Mouse (Mus musculus): ENCODE data around the gene Prg2. TPM values are rescaled to one million over a fixed set of nuclear protein-coding genes. Genes with fewer than 3 reads are reported as not detected.

Prg2 gene
- total and polyA plus RNA-seq, 2 experiments from 2014 or later = not detected

DNA sequence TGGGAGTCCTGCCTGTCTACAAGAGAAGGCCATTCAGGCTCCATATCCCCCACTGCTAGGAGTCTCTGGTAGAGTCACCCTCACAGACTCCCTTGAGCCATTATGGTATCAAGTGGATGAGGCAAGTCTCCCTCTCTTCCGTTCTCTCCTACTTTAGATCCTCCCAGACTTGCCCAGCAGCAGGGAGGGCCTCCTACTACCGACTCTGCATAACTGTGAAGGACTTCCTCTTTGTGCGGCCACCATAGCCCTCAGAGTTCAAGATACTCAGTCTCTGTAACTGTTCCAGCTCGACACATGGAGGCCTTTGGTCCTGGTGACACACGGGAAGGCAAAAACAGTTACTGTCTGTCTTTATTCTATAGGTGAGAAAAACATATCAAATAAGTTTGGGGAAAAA lies 47.0 kb downstream of the Prg2 start:
- H3K4me3 ChIP-seq (ENCODE audit: low read depth, low read length) = no peak overlapping the region
- no peaks in the 10 kb centered on the region for H3K27me3 ChIP-seq (ENCODE audit: insufficient read depth, low read length)

DNA sequence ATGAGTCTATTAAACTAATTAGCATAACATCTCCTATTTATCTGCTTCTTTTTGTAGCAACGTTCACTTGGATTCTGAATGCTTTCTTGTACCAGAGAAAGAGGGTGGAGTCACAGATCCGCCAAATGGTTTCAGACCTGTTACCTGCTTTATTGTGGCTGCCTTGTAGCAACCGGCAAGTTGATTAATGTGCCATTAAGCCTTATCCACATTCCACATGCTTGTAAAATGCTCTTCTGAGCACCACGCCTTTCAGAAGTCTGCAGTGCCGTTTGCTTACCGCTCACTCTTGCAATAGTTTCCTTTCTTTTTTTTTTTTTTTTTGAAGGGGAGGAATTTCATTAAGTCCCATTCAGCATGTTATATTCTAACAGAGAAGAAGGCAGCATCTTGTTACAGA lies 49.6 kb downstream of the Prg2 start:
- 49% methylated on average over 6 of the region's 6 CpGs for WGBS

More for the DNA sequence above, 47.0 kb downstream of the Prg2 start:
- Histone ChIP-seq H3K27ac (ENCODE audit: low read depth, low read length) (no peak overlapping the region), H3K4me2 (ENCODE audit: low read depth) (no peak overlapping the region), H3K36me3 (ENCODE audit: insufficient read depth) (no peaks in the 10 kb centered on the region), H3K4me1 (ENCODE audit: insufficient read depth) (no peaks in the 10 kb centered on the region), H3K9me3 (ENCODE audit: low read length) (no peaks in the 10 kb centered on the region), H3K9ac (no peak overlapping the region)
- TF ChIP-seq CTCF (IDR thresholded peaks at IDR 0.05; ENCODE audit: low read depth) = no peak
- 77% methylated on average over 5 of the region's 5 CpGs for WGBS
- ATAC-seq = no peak
- DNase-seq = no peak

DNA sequence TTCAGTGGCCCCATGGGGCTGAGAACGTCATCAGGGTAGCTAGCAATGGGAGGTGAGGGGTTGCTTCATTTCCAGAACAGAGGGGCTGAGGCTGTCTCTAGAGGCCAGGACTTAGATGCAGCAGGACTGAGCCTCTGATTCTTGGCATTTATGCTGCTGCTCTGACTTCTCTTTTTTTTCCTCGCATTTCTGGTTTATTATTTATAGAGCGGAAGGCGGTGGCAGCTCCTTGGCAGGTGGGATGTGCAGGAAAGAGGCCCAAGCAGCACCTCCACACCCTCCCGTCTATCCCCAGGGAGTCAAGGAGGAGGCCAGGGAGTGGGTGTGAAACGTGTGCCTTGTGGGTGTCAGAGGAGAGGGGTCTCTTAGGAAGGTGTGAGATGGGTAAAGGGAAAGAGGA lies 50.7 kb downstream of the Prg2 start:
- H3K27ac ChIP-seq (ENCODE audit: low read depth, low read length) = no peak overlapping the region
- ATAC-seq (no peak), DNase-seq (no peak)
- no peaks in the 10 kb centered on the region for H3K9me3 ChIP-seq (ENCODE audit: low read length)
- WGBS = 69% methylated on average over 6 of the region's 6 CpGs
- H3K4me2 ChIP-seq (ENCODE audit: low read depth) = no peak overlapping the region
- H3K4me1 ChIP-seq (ENCODE audit: insufficient read depth) = no peaks in the 10 kb centered on the region
- no peak for TF ChIP-seq CTCF (IDR thresholded peaks at IDR 0.05; ENCODE audit: low read depth)
- H3K4me3 ChIP-seq (ENCODE audit: low read depth, low read length) = no peak overlapping the region
- no peaks in the 10 kb centered on the region for H3K36me3 ChIP-seq (ENCODE audit: insufficient read depth)
- no peak overlapping the region for H3K9ac ChIP-seq
- H3K27me3 ChIP-seq (ENCODE audit: insufficient read depth, low read length) = no peaks in the 10 kb centered on the region

More for the DNA sequence above, 49.6 kb downstream of the Prg2 start:
- Histone ChIP-seq H3K27ac (ENCODE audit: low read depth, low read length) (no peak overlapping the region), H3K36me3 (ENCODE audit: insufficient read depth) (no peaks in the 10 kb centered on the region), H3K27me3 (ENCODE audit: insufficient read depth, low read length) (no peaks in the 10 kb centered on the region), H3K4me1 (ENCODE audit: insufficient read depth) (no peaks in the 10 kb centered on the region), H3K4me3 (ENCODE audit: low read depth, low read length) (no peak overlapping the region), H3K9ac (no peak overlapping the region), H3K4me2 (ENCODE audit: low read depth) (no peak overlapping the region), H3K9me3 (ENCODE audit: low read length) (no peaks in the 10 kb centered on the region)
- no peak for DNase-seq
- ATAC-seq = no peak
- no peak for TF ChIP-seq CTCF (IDR thresholded peaks at IDR 0.05; ENCODE audit: low read depth)

DNA sequence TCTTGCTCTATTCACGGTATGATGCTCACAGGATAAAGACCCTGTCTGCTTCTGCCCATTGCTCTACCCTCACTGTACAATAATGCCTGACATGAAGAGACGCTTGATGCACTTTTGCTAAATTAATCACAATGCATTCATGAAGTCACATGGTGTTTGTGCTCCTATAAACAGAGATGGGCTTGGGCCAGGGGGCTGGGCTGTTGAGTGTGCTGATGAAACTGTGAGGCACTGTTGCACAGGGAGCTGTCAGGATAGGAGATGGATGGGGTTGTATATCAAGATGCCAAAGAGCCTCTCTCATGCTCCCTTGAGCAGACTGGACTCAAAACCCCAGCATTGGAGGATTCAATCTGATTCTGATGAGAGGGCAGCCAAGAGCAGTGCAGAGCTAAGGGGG lies 52.9 kb downstream of the Prg2 start:
- Histone ChIP-seq H3K4me3 (ENCODE audit: low read depth, low read length) (no peak overlapping the region), H3K9ac (no peak overlapping the region), H3K36me3 (ENCODE audit: insufficient read depth) (no peaks in the 10 kb centered on the region), H3K4me1 (ENCODE audit: insufficient read depth) (peaks cover 12% of the 10 kb centered on the region), H3K4me2 (ENCODE audit: low read depth) (no peak overlapping the region), H3K9me3 (ENCODE audit: low read length) (no peaks in the 10 kb centered on the region), H3K27me3 (ENCODE audit: insufficient read depth, low read length) (no peaks in the 10 kb centered on the region), H3K27ac (ENCODE audit: low read depth, low read length) (no peak overlapping the region)
- ATAC-seq = no peak
- WGBS = 89% methylated on average over 2 of the region's 2 CpGs
- TF ChIP-seq CTCF (IDR thresholded peaks at IDR 0.05; ENCODE audit: low read depth) = no peak
- DNase-seq = no peak

Other genes with a start within 250 kb of the Prg2 start
- 14.8 and 15.0 TPM in 2 replicates for gene Ypel4, start 246.4 kb upstream of the Prg2 start, total RNA-seq (2014; rRNA removed)
- 7.4 and 9.3 TPM in 2 replicates for gene Ypel4, start 246.4 kb upstream of the Prg2 start, polyA plus RNA-seq (2015; fragmentation: Nextera tagmentation; extraction: Ambion mirVana)
- gene Gm19426, start 236.8 kb upstream of the Prg2 start, total RNA-seq (2014; rRNA removed) = 2.2 and 3.0 TPM in 2 replicates
- 2.2 and 2.6 TPM in 2 replicates for gene Gm19426, start 236.8 kb upstream of the Prg2 start, polyA plus RNA-seq (2015; fragmentation: Nextera tagmentation; extraction: Ambion mirVana)
- gene Serping1, start 205.0 kb upstream of the Prg2 start, total RNA-seq (2014; rRNA removed) = 9.1 and 19.2 TPM in 2 replicates
- 23.1 and 24.8 TPM in 2 replicates for gene Serping1, start 205.0 kb upstream of the Prg2 start, polyA plus RNA-seq (2015; fragmentation: Nextera tagmentation; extraction: Ambion mirVana)
- 14.8 and 15.1 TPM in 2 replicates for gene Ube2l6, start 181.6 kb upstream of the Prg2 start, total RNA-seq (2014; rRNA removed)
- gene Ube2l6, start 181.6 kb upstream of the Prg2 start, polyA plus RNA-seq (2015; fragmentation: Nextera tagmentation; extraction: Ambion mirVana) = 14.9 and 18.1 TPM in 2 replicates
- 0.29 TPM in 1 of 2 replicates, not detected in the other for gene Smtnl1, start 157.8 kb upstream of the Prg2 start, total RNA-seq (2014; rRNA removed)
- 0.17 TPM in 1 of 2 replicates, not detected in the other for gene Smtnl1, start 157.8 kb upstream of the Prg2 start, polyA plus RNA-seq (2015; fragmentation: Nextera tagmentation; extraction: Ambion mirVana)
- 67.3 and 74.6 TPM in 2 replicates for gene Timm10, start 153.5 kb upstream of the Prg2 start, total RNA-seq (2014; rRNA removed)
- gene Timm10, start 153.5 kb upstream of the Prg2 start, polyA plus RNA-seq (2015; fragmentation: Nextera tagmentation; extraction: Ambion mirVana) = 97.7 and 116 TPM in 2 replicates
- 0.92 and 3.0 TPM in 2 replicates for gene Slc43a1, start 141.6 kb upstream of the Prg2 start, total RNA-seq (2014; rRNA removed)
- 0.91 and 0.94 TPM in 2 replicates for gene Slc43a1, start 141.6 kb upstream of the Prg2 start, polyA plus RNA-seq (2015; fragmentation: Nextera tagmentation; extraction: Ambion mirVana)
- gene Rtn4rl2, start 93.8 kb upstream of the Prg2 start, total RNA-seq (2014; rRNA removed) = 17.7 and 23.7 TPM in 2 replicates
- gene Rtn4rl2, start 93.8 kb upstream of the Prg2 start, polyA plus RNA-seq (2015; fragmentation: Nextera tagmentation; extraction: Ambion mirVana) = 25.8 and 26.1 TPM in 2 replicates
- gene Slc43a3, start 43.9 kb upstream of the Prg2 start, total RNA-seq (2014; rRNA removed) = 2.2 and 7.6 TPM in 2 replicates
- gene Slc43a3, start 43.9 kb upstream of the Prg2 start, polyA plus RNA-seq (2015; fragmentation: Nextera tagmentation; extraction: Ambion mirVana) = 3.5 and 3.8 TPM in 2 replicates
- not detected in 2 replicates for gene Prg3, start 7.8 kb downstream of the Prg2 start, total RNA-seq (2014; rRNA removed)
- gene Prg3, start 7.8 kb downstream of the Prg2 start, polyA plus RNA-seq (2015; fragmentation: Nextera tagmentation; extraction: Ambion mirVana) = not detected in 2 replicates
- gene Ssrp1, start 56.8 kb downstream of the Prg2 start, total RNA-seq (2014; rRNA removed) = 131 and 144 TPM in 2 replicates
- gene Ssrp1, start 56.8 kb downstream of the Prg2 start, polyA plus RNA-seq (2015; fragmentation: Nextera tagmentation; extraction: Ambion mirVana) = 137 and 155 TPM in 2 replicates
- 1.2 TPM in 1 of 2 replicates, not detected in the other for gene P2rx3, start 57.0 kb downstream of the Prg2 start, total RNA-seq (2014; rRNA removed)
- 0.35 and 0.41 TPM in 2 replicates for gene P2rx3, start 57.0 kb downstream of the Prg2 start, polyA plus RNA-seq (2015; fragmentation: Nextera tagmentation; extraction: Ambion mirVana)
- gene Tnks1bp1, start 67.6 kb downstream of the Prg2 start, total RNA-seq (2014; rRNA removed) = 47.9 and 77.0 TPM in 2 replicates
- gene Tnks1bp1, start 67.6 kb downstream of the Prg2 start, polyA plus RNA-seq (2015; fragmentation: Nextera tagmentation; extraction: Ambion mirVana) = 15.7 and 22.8 TPM in 2 replicates
- 12.1 and 22.6 TPM in 2 replicates for gene Aplnr, start 155.8 kb downstream of the Prg2 start, total RNA-seq (2014; rRNA removed)
- 23.9 and 25.3 TPM in 2 replicates for gene Aplnr, start 155.8 kb downstream of the Prg2 start, polyA plus RNA-seq (2015; fragmentation: Nextera tagmentation; extraction: Ambion mirVana)
- gene Lrrc55, start 216.7 kb downstream of the Prg2 start, total RNA-seq (2014; rRNA removed) = 31.5 and 36.7 TPM in 2 replicates
- 11.2 and 14.6 TPM in 2 replicates for gene Lrrc55, start 216.7 kb downstream of the Prg2 start, polyA plus RNA-seq (2015; fragmentation: Nextera tagmentation; extraction: Ambion mirVana)

Data from forebrain, postnatal 0 days (tissue).